8 mouse cellular contexts compared by ENCODE assay signal in genomic region chr9:20952520-20953227, GRCm38 (mm10). TPM values are rescaled to one million over a fixed set of nuclear protein-coding genes. Genes with fewer than 3 reads are reported as not detected.
DNase-seq lines count a peak whose midpoint lies in the region; ATAC-seq and TF ChIP-seq lines count a peak whose summit lies in the region.

No protein-coding gene starts in this region.

- peaks cover 63% of the 10 kb centered on the region for H3K4me1 ChIP-seq in megakaryocyte, embryonic 14.5 days

- H3K9me3 ChIP-seq in megakaryocyte, embryonic 14.5 days = no peaks in the 10 kb centered on the region

- peaks cover 17% of the 10 kb centered on the region for H3K36me3 ChIP-seq in megakaryocyte, embryonic 14.5 days (replicated peaks; ENCODE audit: low read length)

- TF ChIP-seq CTCF in gastrocnemius, adult 2 months (IDR thresholded peaks at IDR 0.05) = peak; percentile 54

- DNase-seq in ZHBTc4 (ENCODE audit: low read depth, low spot score) = peak; percentile 99
- peak; percentile 95 for DNase-seq in gastrocnemius, adult 2 months
- DNase-seq in hindlimb bud, embryonic 11.5 days (ENCODE audit: extremely low spot score, low read depth, low spot score) = peak; percentile 98
- DNase-seq in left cerebral cortex, adult 8-10 months (ENCODE audit: low spot score in 2 of 2) = peak; percentile 92 to 97
- DNase-seq in right cerebral cortex, postnatal 10 days (ENCODE audit: low spot score in 2 of 2) = peak; percentile 99
- DNase-seq in urinary bladder, postnatal 25 days (ENCODE audit: low spot score) = peak; percentile 89

- H3K4me3 ChIP-seq in gastrocnemius, adult 2 months = peak overlapping the region; percentile 71
- H3K4me3 ChIP-seq in megakaryocyte, embryonic 14.5 days (replicated peaks) = peak overlapping the region; percentile 93

- no peaks in the 10 kb centered on the region for H3K27me3 ChIP-seq in megakaryocyte, embryonic 14.5 days (replicated peaks)

- peak overlapping the region; percentile 86 for H3K27ac ChIP-seq in gastrocnemius, adult 2 months

- intact Hi-C loops in gastrocnemius, adult 2 months (cut with DNase I) = no loop called here

- peak; percentile 99 for ATAC-seq in common myeloid progenitor, adult 5-6 weeks (replicated peaks; ENCODE audit: low read depth, poor library complexity, severe bottlenecking)

RNA-seq across cellular contexts. Expression of gene Dnmt1, which starts 7.0 kb away (rescaled TPM):
- total RNA-seq in common myeloid progenitor, adult 5-6 weeks (2017) = 271 and 309 TPM in 2 replicates
- 1 to 10 TPM; 5.2 to 7.9 TPM for total RNA-seq in gastrocnemius, adult 2 months (2021)
- 10 to 100 TPM; 39.7 to 41.3 (median 40.5) TPM for total RNA-seq in left cerebral cortex, adult 8-10 months (2022)
- 31.3 and 39.8 TPM in 2 replicates for polyA plus RNA-seq in megakaryocyte, embryonic 14.5 days (2012; ENCODE audit: insufficient read depth, low replicate concordance)

RNA-seq across cellular contexts. Expression of gene S1pr2, which starts 23.9 kb away (rescaled TPM):
- total RNA-seq in common myeloid progenitor, adult 5-6 weeks (2017) = 1.4 and 2.2 TPM in 2 replicates
- 1 to 10 TPM; 2.0 to 2.3 TPM for total RNA-seq in gastrocnemius, adult 2 months (2021)
- 1 to 10 TPM; 2.0 to 3.4 (median 2.7) TPM for total RNA-seq in left cerebral cortex, adult 8-10 months (2022)
- polyA plus RNA-seq in megakaryocyte, embryonic 14.5 days (2012; ENCODE audit: insufficient read depth, low replicate concordance) = 4.0 and 8.4 TPM in 2 replicates

RNA-seq across cellular contexts. Expression of gene Mrpl4, which starts 49.9 kb away (rescaled TPM):
- total RNA-seq in common myeloid progenitor, adult 5-6 weeks (2017) = 33.0 and 35.8 TPM in 2 replicates
- 10 to 100 TPM; 51.8 to 70.0 TPM for total RNA-seq in gastrocnemius, adult 2 months (2021)
- 10 to 100 TPM; 55.3 to 68.0 (median 56.9) TPM for total RNA-seq in left cerebral cortex, adult 8-10 months (2022)
- 62.4 and 63.4 TPM in 2 replicates for polyA plus RNA-seq in megakaryocyte, embryonic 14.5 days (2012; ENCODE audit: insufficient read depth, low replicate concordance)

RNA-seq across cellular contexts. Expression of gene Eif3g, which starts 54.3 kb away (rescaled TPM):
- total RNA-seq in common myeloid progenitor, adult 5-6 weeks (2017) = 188 and 215 TPM in 2 replicates
- total RNA-seq in gastrocnemius, adult 2 months (2021) = 100 to 1,000 TPM in 1 of 2 experiments, 10 to 100 TPM in 1; 97.0 to 102 TPM
- 100 to 1,000 TPM; 130 to 139 (median 136) TPM for total RNA-seq in left cerebral cortex, adult 8-10 months (2022)
- 300 and 342 TPM in 2 replicates for polyA plus RNA-seq in megakaryocyte, embryonic 14.5 days (2012; ENCODE audit: insufficient read depth, low replicate concordance)

Comparison
In these comparisons a context has a peak if more than half of its experiments do, and no peak if none do; other contexts are left out.
1. Peak in every context shown above with its lines: DNase-seq, ATAC-seq, H3K4me3 ChIP-seq and H3K27ac ChIP-seq.
2. RNA of gene Dnmt1, which starts 7.0 kb away (total RNA-seq): 271 to 309 TPM in common myeloid progenitor, adult 5-6 weeks and 39.7 to 41.3 TPM in left cerebral cortex, adult 8-10 months; 5.2 to 7.9 TPM in gastrocnemius, adult 2 months; every median in the first group is over 4 times any median in the second.